Mouse (Mus musculus): Measurements from ENCODE around the gene Eps15.

- no peak for TF ChIP-seq CTCF (IDR thresholded peaks at IDR 0.05; ENCODE audit: low read depth, low read length)
- no peak for TF ChIP-seq TAL1 (conservative IDR thresholded peaks at IDR 0.05; ENCODE audit: low read depth, low read length)
Observed at GRCm38 (mm10) chr4:109411377-109411967, 131.4 kb downstream of the Eps15 start.

Measured in G1E (cell line).